Mouse (Mus musculus): ENCODE results near the gene Panx2. TPM values are rescaled to one million over a fixed set of nuclear protein-coding genes. Genes with fewer than 3 reads are reported as not detected.
A peak's percentile ranks its signal among the peaks of the same experiment; 100 is the strongest.

Panx2 gene
- polyA plus RNA-seq, 1 experiment from 2014 or later = 0.71 TPM

GRCm38 (mm10) chr15:89068226-89068625 is 8.7 kb downstream of the Panx2 start:
- no peak overlapping the region for H3K4me2 ChIP-seq (ENCODE audit: low read depth, low read length, severe bottlenecking)
- no peaks in the 10 kb centered on the region for H3K4me1 ChIP-seq (replicated peaks; ENCODE audit: control insufficient read depth, insufficient read depth, low read length)
- H3K9me3 ChIP-seq (ENCODE audit: control insufficient read depth, low read length) = no peaks in the 10 kb centered on the region
- WGBS = 49% methylated on average over 26 of the region's 26 CpGs
- ATAC-seq (replicated peaks; ENCODE audit: low FRiP score) = no peak
- H3K27ac ChIP-seq (ENCODE audit: low read depth, low read length) = no peak overlapping the region
- no peak for DNase-seq (ENCODE audit: low spot score)
- H3K27me3 ChIP-seq (ENCODE audit: control insufficient read depth, insufficient read depth, low read length) = peaks cover 24% of the 10 kb centered on the region
- no peaks in the 10 kb centered on the region for H3K36me3 ChIP-seq (ENCODE audit: control insufficient read depth, insufficient read depth, low read length)
- H3K4me3 ChIP-seq (ENCODE audit: low read depth, low read length) = no peak overlapping the region
- H3K9ac ChIP-seq (ENCODE audit: low read length) = no peak overlapping the region

GRCm38 (mm10) chr15:89069336-89069840 is 9.9 kb downstream of the Panx2 start:
- Histone ChIP-seq H3K27me3 (ENCODE audit: control insufficient read depth, insufficient read depth, low read length) (peaks cover 24% of the 10 kb centered on the region), H3K9ac (ENCODE audit: low read length) (no peak overlapping the region), H3K36me3 (ENCODE audit: control insufficient read depth, insufficient read depth, low read length) (no peaks in the 10 kb centered on the region), H3K4me2 (ENCODE audit: low read depth, low read length, severe bottlenecking) (no peak overlapping the region), H3K4me1 (replicated peaks; ENCODE audit: control insufficient read depth, insufficient read depth, low read length) (no peaks in the 10 kb centered on the region), H3K9me3 (ENCODE audit: control insufficient read depth, low read length) (no peaks in the 10 kb centered on the region), H3K4me3 (ENCODE audit: low read depth, low read length) (no peak overlapping the region), H3K27ac (ENCODE audit: low read depth, low read length) (no peak overlapping the region)
- no peak for DNase-seq (ENCODE audit: low spot score)
- ATAC-seq (replicated peaks; ENCODE audit: low FRiP score) = no peak
- 79% methylated on average over 19 of the region's 19 CpGs for WGBS

GRCm38 (mm10) chr15:89070606-89071005 is 11.1 kb downstream of the Panx2 start:
- no peak for ATAC-seq (replicated peaks; ENCODE audit: low FRiP score)
- no peaks in the 10 kb centered on the region for H3K36me3 ChIP-seq (ENCODE audit: control insufficient read depth, insufficient read depth, low read length)
- no peak overlapping the region for H3K27ac ChIP-seq (ENCODE audit: low read depth, low read length)
- DNase-seq (ENCODE audit: low spot score) = no peak
- H3K4me2 ChIP-seq (ENCODE audit: low read depth, low read length, severe bottlenecking) = no peak overlapping the region
- H3K9me3 ChIP-seq (ENCODE audit: control insufficient read depth, low read length) = no peaks in the 10 kb centered on the region
- H3K9ac ChIP-seq (ENCODE audit: low read length) = no peak overlapping the region
- peaks cover 8% of the 10 kb centered on the region for H3K4me1 ChIP-seq (replicated peaks; ENCODE audit: control insufficient read depth, insufficient read depth, low read length)
- 75% methylated on average over 24 of the region's 24 CpGs for WGBS
- no peak overlapping the region for H3K4me3 ChIP-seq (ENCODE audit: low read depth, low read length)
- H3K27me3 ChIP-seq (ENCODE audit: control insufficient read depth, insufficient read depth, low read length) = peaks cover 24% of the 10 kb centered on the region

- Histone ChIP-seq H3K4me1 (replicated peaks; ENCODE audit: control insufficient read depth, insufficient read depth, low read length) (peaks cover 16% of the 10 kb centered on the region), H3K9ac (ENCODE audit: low read length) (no peak overlapping the region), H3K4me2 (ENCODE audit: low read depth, low read length, severe bottlenecking) (no peak overlapping the region), H3K27me3 (ENCODE audit: control insufficient read depth, insufficient read depth, low read length) (no peaks in the 10 kb centered on the region), H3K27ac (ENCODE audit: low read depth, low read length) (no peak overlapping the region), H3K9me3 (ENCODE audit: control insufficient read depth, low read length) (no peaks in the 10 kb centered on the region), H3K36me3 (ENCODE audit: control insufficient read depth, insufficient read depth, low read length) (no peaks in the 10 kb centered on the region), H3K4me3 (ENCODE audit: low read depth, low read length) (no peak overlapping the region)
- WGBS = 88% methylated on average over 10 of the region's 10 CpGs
- no peak for DNase-seq (ENCODE audit: low spot score)
- ATAC-seq (replicated peaks; ENCODE audit: low FRiP score) = no peak
Observed at GRCm38 (mm10) chr15:89073993-89074603, 14.6 kb downstream of the Panx2 start.

GRCm38 (mm10) chr15:89074613-89075477 is 15.3 kb downstream of the Panx2 start, which contains the start of gene Trabd:
TSS of gene Trabd (plus strand) at chr15:89075124.
- Histone ChIP-seq H3K4me3 (ENCODE audit: low read depth, low read length) (peak within 1 kb of the TSS; percentile 85), H3K9me3 (ENCODE audit: control insufficient read depth, low read length) (no peaks in the 10 kb centered on the region), H3K27me3 (ENCODE audit: control insufficient read depth, insufficient read depth, low read length) (no peaks in the 10 kb centered on the region), H3K9ac (ENCODE audit: low read length) (peak within 1 kb of the TSS; percentile 83), H3K4me1 (replicated peaks; ENCODE audit: control insufficient read depth, insufficient read depth, low read length) (peaks cover 16% of the 10 kb centered on the region), H3K27ac (ENCODE audit: low read depth, low read length) (peak within 1 kb of the TSS; percentile 71), H3K4me2 (ENCODE audit: low read depth, low read length, severe bottlenecking) (peak within 1 kb of the TSS; percentile 90), H3K36me3 (ENCODE audit: control insufficient read depth, insufficient read depth, low read length) (no peaks in the 10 kb centered on the region)
- WGBS = 20% methylated on average over 11 of the region's 11 CpGs
- ATAC-seq (replicated peaks; ENCODE audit: low FRiP score) (peak; percentile 8), DNase-seq (ENCODE audit: low spot score) (no peak)

- DNase-seq (ENCODE audit: low spot score) (peak; percentile 95), ATAC-seq (replicated peaks; ENCODE audit: low FRiP score) (peak; percentile 88)
- H3K4me2 ChIP-seq (ENCODE audit: low read depth, low read length, severe bottlenecking) = peak overlapping the region; percentile 90
- H3K4me1 ChIP-seq (replicated peaks; ENCODE audit: control insufficient read depth, insufficient read depth, low read length) = peaks cover 16% of the 10 kb centered on the region
- H3K27ac ChIP-seq (ENCODE audit: low read depth, low read length) = peak overlapping the region; percentile 71
- no peaks in the 10 kb centered on the region for H3K36me3 ChIP-seq (ENCODE audit: control insufficient read depth, insufficient read depth, low read length)
- H3K4me3 ChIP-seq (ENCODE audit: low read depth, low read length) = peak overlapping the region; percentile 85
- no peaks in the 10 kb centered on the region for H3K9me3 ChIP-seq (ENCODE audit: control insufficient read depth, low read length)
- WGBS = 1% methylated on average over 32 of the region's 59 CpGs
- H3K27me3 ChIP-seq (ENCODE audit: control insufficient read depth, insufficient read depth, low read length) = no peaks in the 10 kb centered on the region
- peak overlapping the region; percentile 83 for H3K9ac ChIP-seq (ENCODE audit: low read length)
Observed at GRCm38 (mm10) chr15:89075478-89076147, 16.1 kb downstream of the Panx2 start.

GRCm38 (mm10) chr15:89076156-89076731 is 16.7 kb downstream of the Panx2 start:
- ATAC-seq (replicated peaks; ENCODE audit: low FRiP score) = peak; percentile 38
- H3K9ac ChIP-seq (ENCODE audit: low read length) = peak overlapping the region; percentile 83
- H3K9me3 ChIP-seq (ENCODE audit: control insufficient read depth, low read length) = no peaks in the 10 kb centered on the region
- peak overlapping the region; percentile 57 for H3K27ac ChIP-seq (ENCODE audit: low read depth, low read length)
- no peak for DNase-seq (ENCODE audit: low spot score)
- peaks cover 16% of the 10 kb centered on the region for H3K4me1 ChIP-seq (replicated peaks; ENCODE audit: control insufficient read depth, insufficient read depth, low read length)
- H3K36me3 ChIP-seq (ENCODE audit: control insufficient read depth, insufficient read depth, low read length) = no peaks in the 10 kb centered on the region; the same call in 1 of the 2 replicates
- peak overlapping the region; percentile 90 for H3K4me2 ChIP-seq (ENCODE audit: low read depth, low read length, severe bottlenecking)
- H3K4me3 ChIP-seq (ENCODE audit: low read depth, low read length) = peak overlapping the region; percentile 85
- no peaks in the 10 kb centered on the region for H3K27me3 ChIP-seq (ENCODE audit: control insufficient read depth, insufficient read depth, low read length)
- under 1% methylated on average over 30 of the region's 39 CpGs for WGBS

GRCm38 (mm10) chr15:89078208-89078836 is 18.8 kb downstream of the Panx2 start:
- no peak overlapping the region for H3K27ac ChIP-seq (ENCODE audit: low read depth, low read length)
- no peak for ATAC-seq (replicated peaks; ENCODE audit: low FRiP score)
- H3K4me1 ChIP-seq (replicated peaks; ENCODE audit: control insufficient read depth, insufficient read depth, low read length) = peaks cover 16% of the 10 kb centered on the region
- DNase-seq (ENCODE audit: low spot score) = no peak
- no peaks in the 10 kb centered on the region for H3K9me3 ChIP-seq (ENCODE audit: control insufficient read depth, low read length)
- H3K27me3 ChIP-seq (ENCODE audit: control insufficient read depth, insufficient read depth, low read length) = no peaks in the 10 kb centered on the region
- WGBS = 71% methylated on average over 9 of the region's 9 CpGs
- no peaks in the 10 kb centered on the region; the same call in 1 of the 2 replicates for H3K36me3 ChIP-seq (ENCODE audit: control insufficient read depth, insufficient read depth, low read length)
- no peak overlapping the region for H3K9ac ChIP-seq (ENCODE audit: low read length)
- H3K4me3 ChIP-seq (ENCODE audit: low read depth, low read length) = no peak overlapping the region
- peak overlapping the region; percentile 11; the same call in 1 of the 2 replicates for H3K4me2 ChIP-seq (ENCODE audit: low read depth, low read length, severe bottlenecking)

Data from forebrain, embryonic 11.5 days (tissue).